Mouse (Mus musculus) megakaryocyte, embryonic 14.5 days (primary cell): ENCODE results near the gene Uap1l1. TPM values are rescaled to one million over a fixed set of nuclear protein-coding genes. Genes with fewer than 3 reads are reported as not detected.

Experiments used
- H3K27me3 ChIP-seq: replicated peaks from 2 replicates; pipeline ENCODE3; 2012; ENCODE audit warnings: inconsistent platforms
- H3K36me3 ChIP-seq: replicated peaks from 2 replicates; pipeline ENCODE3; 2012; ENCODE audit warnings: low read length, inconsistent platforms, mixed read lengths
- H3K4me1 ChIP-seq: 2 replicates; pipeline ENCODE4 v1.6.1; 2012; ENCODE audit warnings: inconsistent platforms
- H3K4me3 ChIP-seq: replicated peaks from 2 replicates; pipeline ENCODE3; 2012; ENCODE audit warnings: moderate library complexity, mild to moderate bottlenecking, inconsistent platforms
- H3K9me3 ChIP-seq: 2 replicates; pipeline ENCODE4 v1.6.1; 2012; ENCODE audit warnings: inconsistent platforms
- FLI1 ChIP-seq: IDR thresholded peaks from 2 replicates; pipeline ENCODE4 v1.6.1; 2012; ENCODE audit warnings: low read length, inconsistent platforms, mixed read lengths
- GATA1 ChIP-seq: IDR thresholded peaks from 3 replicates; pipeline ENCODE4 v1.6.1; 2012; ENCODE audit warnings: mixed read lengths, low read length, inconsistent platforms, borderline replicate concordance
- polyA plus RNA-seq: library from polyadenylated mRNA; stranded (reverse); fragments of >175 nt; gene quantifications from 2 replicates; pipeline ENCODE4 v1.2.3, GENCODE M21; 2012; ENCODE audit warnings: low replicate concordance; ENCODE audit not compliant: insufficient read depth

The Uap1l1 gene
- polyA plus RNA-seq, 1 experiment, result 13.3 TPM

GRCm38 (mm10) chr2:25371764-25372643 is 6.5 kb upstream of the Uap1l1 start, which contains the start of gene Sapcd2:
Sapcd2 (plus strand) TSS chr2:25372321.
- H3K4me3 ChIP-seq, result peak within 1 kb of the TSS; percentile 97

GRCm38 (mm10) chr2:25369996-25370395 is 4.5 kb upstream of the Uap1l1 start:
- peaks cover 22% of the 10 kb centered on the region for H3K27me3 ChIP-seq
- peaks cover 62% of the 10 kb centered on the region for H3K4me1 ChIP-seq
- TF ChIP-seq FLI1, result no peak
- TF ChIP-seq GATA1, result no peak
- H3K4me3 ChIP-seq, result peak overlapping the region; percentile 14
- peaks cover 5% of the 10 kb centered on the region for H3K36me3 ChIP-seq
- H3K9me3 ChIP-seq, result no peaks in the 10 kb centered on the region

More at GRCm38 (mm10) chr2:25371764-25372643, 6.5 kb upstream of the Uap1l1 start, which contains the start of gene Sapcd2:
- Histone ChIP-seq H3K9me3 (no peaks in the 10 kb centered on the region), H3K4me1 (peaks cover 51% of the 10 kb centered on the region), H3K27me3 (peaks cover 11% of the 10 kb centered on the region), H3K36me3 (peaks cover 25% of the 10 kb centered on the region)
- no peak for TF ChIP-seq FLI1
- TF ChIP-seq GATA1, result no peak

DNA sequence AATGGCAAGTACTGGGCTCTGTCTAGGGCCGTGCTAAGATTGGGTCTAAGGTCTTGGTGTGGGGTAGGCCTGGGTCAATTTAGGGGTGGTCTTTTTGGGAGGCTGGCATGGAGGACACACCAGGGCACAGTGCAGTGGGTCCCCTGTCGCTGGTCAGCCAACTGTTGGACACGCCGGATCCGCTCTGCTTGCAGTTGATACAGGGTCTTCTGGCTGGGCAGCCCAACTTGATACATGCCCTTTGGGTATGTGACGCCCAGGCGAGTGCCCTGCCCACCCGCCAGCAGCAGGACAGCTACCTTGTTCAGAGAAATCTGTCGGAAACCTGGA is 756 bp downstream of the Uap1l1 start:
- peak overlapping the region; percentile 95 for H3K4me3 ChIP-seq
- H3K4me1 ChIP-seq, result peaks cover 37% of the 10 kb centered on the region
- TF ChIP-seq GATA1, result no peak
- no peak for TF ChIP-seq FLI1
- H3K27me3 ChIP-seq, result peaks cover 36% of the 10 kb centered on the region
- H3K36me3 ChIP-seq, result peaks cover 50% of the 10 kb centered on the region
- no peaks in the 10 kb centered on the region for H3K9me3 ChIP-seq

- peaks cover 53% of the 10 kb centered on the region for H3K36me3 ChIP-seq
- H3K27me3 ChIP-seq, result peaks cover 36% of the 10 kb centered on the region
- TF ChIP-seq FLI1 (no peak), GATA1 (no peak)
- H3K4me3 ChIP-seq, result peak overlapping the region; percentile 95
- H3K9me3 ChIP-seq, result no peaks in the 10 kb centered on the region
- peaks cover 40% of the 10 kb centered on the region for H3K4me1 ChIP-seq
These were observed 1.2 kb downstream of the Uap1l1 start for GRCm38 (mm10) chr2:25364313-25364712.

DNA sequence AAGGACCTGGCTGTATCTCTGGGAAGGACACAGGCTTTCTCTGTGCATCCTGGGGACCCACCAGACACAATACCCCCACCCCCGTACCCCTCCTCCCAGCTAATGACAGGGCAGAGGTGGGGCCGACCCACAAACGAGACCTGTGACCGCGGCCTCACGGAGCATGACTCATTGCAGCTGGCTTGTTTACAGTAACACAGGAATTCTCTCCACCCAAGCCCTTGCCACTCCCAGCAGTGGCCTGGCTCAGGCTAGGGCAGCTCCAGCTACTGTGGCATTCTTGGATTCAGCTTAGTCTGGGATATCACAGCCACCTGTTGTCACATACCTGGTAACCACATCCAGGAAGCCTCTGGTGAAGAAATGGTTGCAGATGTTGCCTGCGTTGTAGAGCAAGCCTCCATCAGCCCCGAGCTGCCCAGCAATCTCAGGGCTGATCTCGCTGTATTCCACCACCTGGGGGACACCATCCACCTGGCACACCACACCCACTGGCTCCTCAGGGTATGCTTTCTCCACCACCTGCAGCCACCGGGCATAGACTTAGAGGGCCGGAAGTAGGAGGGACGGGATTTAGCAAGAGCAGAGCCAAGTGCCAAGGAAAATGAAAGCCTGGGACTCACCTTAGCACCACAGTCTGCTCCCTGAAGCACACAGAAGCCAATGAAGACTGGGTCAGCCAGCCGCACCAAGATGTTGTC is 1.9 kb downstream of the Uap1l1 start:
- H3K36me3 ChIP-seq, result peaks cover 56% of the 10 kb centered on the region

GRCm38 (mm10) chr2:25359848-25360247 is 5.6 kb downstream of the Uap1l1 start:
- no peaks in the 10 kb centered on the region for H3K9me3 ChIP-seq
- TF ChIP-seq GATA1 (no peak), FLI1 (no peak)
- no peak overlapping the region for H3K4me3 ChIP-seq

More for the DNA sequence above, 1.9 kb downstream of the Uap1l1 start:
- H3K4me1 ChIP-seq, result peaks cover 40% of the 10 kb centered on the region
- peak overlapping the region; percentile 95 for H3K4me3 ChIP-seq
- no peak for TF ChIP-seq GATA1
- TF ChIP-seq FLI1, result no peak
- no peaks in the 10 kb centered on the region for H3K9me3 ChIP-seq
- H3K27me3 ChIP-seq, result peaks cover 33% of the 10 kb centered on the region

DNA sequence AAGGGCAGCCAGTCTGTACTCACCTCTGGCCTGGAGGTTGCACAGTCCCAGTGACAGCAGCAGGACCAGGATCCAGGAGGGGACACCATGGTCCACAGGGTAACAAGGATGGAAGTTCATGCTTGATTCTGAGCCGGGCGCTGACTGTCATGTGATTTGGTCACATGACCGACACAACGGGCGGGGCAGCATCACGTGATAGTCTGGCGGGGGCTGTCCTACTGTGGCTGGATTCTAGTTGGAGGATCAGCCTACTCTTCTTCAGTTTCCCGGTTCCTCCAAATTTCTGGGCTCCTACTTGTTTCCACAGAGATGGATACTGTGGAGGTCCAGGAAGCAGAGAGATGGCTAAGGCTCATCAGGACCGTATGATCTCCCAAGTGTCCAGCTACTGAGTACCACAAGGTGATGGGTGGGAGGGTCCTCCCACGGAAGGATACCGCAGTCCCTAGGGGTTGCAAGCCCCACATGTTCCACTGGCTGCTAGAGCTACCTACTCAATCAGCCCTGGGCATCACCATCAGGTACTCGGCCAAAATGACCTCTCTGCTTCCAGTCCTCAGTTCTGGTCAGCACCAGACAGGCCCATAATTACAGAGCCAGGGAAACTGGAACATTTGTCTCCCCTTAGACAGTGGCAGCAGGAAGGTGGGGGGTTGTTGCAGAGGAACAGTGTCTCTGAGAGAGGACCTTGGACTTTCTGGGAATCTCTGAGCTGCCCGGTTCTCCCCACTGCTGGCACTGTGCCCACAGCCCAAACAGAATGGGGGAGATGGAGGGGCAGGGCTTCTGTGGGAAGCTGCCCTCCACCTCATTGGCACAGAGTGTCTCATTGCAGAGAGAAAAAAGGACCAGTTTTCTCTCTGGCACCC is 9.0 kb downstream of the Uap1l1 start, which contains the start of gene Dpp7:
TSS of gene Dpp7 (minus strand) at position 152 of the 872 bp plus-strand sequence.
- H3K4me3 ChIP-seq, result peak within 1 kb of the TSS; percentile 98
- peaks cover 60% of the 10 kb centered on the region for H3K36me3 ChIP-seq
- H3K9me3 ChIP-seq, result no peaks in the 10 kb centered on the region
- TF ChIP-seq GATA1 (no peak), FLI1 (no peak)
- peaks cover 47% of the 10 kb centered on the region for H3K4me1 ChIP-seq
- no peaks in the 10 kb centered on the region for H3K27me3 ChIP-seq

More at GRCm38 (mm10) chr2:25359848-25360247, 5.6 kb downstream of the Uap1l1 start:
- Histone ChIP-seq H3K27me3 (peaks cover 14% of the 10 kb centered on the region), H3K36me3 (peaks cover 58% of the 10 kb centered on the region), H3K4me1 (peaks cover 53% of the 10 kb centered on the region)

- Histone ChIP-seq H3K36me3 (peaks cover 60% of the 10 kb centered on the region), H3K4me1 (peaks cover 47% of the 10 kb centered on the region)
These were observed 9.9 kb downstream of the Uap1l1 start for GRCm38 (mm10) chr2:25355419-25356066.

More at GRCm38 (mm10) chr2:25355419-25356066, 9.9 kb downstream of the Uap1l1 start:
- Histone ChIP-seq H3K27me3 (no peaks in the 10 kb centered on the region), H3K9me3 (no peaks in the 10 kb centered on the region), H3K4me3 (peak overlapping the region; percentile 98)
- TF ChIP-seq FLI1 (no peak), GATA1 (no peak)
